Mouse (Mus musculus): ENCODE data around the gene Ttc7b. TPM values are rescaled to one million over a fixed set of nuclear protein-coding genes. Genes with fewer than 3 reads are reported as not detected.

Gene Ttc7b
- total and polyA plus RNA-seq, 3 experiments = 11.7 to 23.7 TPM; not detected in 1

DNA sequence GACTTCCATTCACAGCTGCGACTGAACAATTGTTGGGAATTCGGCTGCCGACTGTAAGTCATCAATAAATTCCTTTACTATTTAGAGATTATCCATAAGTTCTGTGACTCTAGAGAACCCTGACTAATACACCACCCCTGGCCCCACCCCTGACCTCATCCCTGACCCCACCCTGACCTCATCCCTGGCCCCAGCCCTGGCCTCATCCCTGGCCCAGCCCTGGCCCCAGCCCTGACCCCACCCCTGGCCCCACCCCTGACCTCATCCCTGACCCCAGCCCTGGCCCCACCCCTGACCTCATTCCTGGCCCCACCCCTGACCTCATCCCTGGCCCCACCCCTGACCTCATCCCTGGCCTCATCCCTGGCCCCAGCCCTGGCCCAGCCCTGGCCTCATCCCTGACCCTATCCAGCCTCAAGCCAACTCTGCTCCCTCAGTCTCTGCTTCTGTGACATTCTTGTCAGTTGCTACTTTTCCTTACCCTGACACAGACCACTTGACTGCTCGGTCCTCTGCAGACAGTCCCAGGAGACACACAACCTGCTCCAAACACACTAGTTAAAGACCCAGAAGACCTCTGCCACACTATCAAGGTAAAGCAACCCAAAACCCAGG is 55.4 kb downstream of the Ttc7b start:
- Histone ChIP-seq H3K9me3 (replicated peaks; ENCODE audit: insufficient read depth, low read length) (no peaks in the 10 kb centered on the region), H3K36me3 (ENCODE audit: control insufficient read depth in 1 of 2, insufficient read depth in 2 of 2, low read length in 2 of 2) (no peaks in the 10 kb centered on the region)
- DNase-seq (ENCODE audit: low read depth, low spot score) = no peak

GRCm38 (mm10) chr12:100457701-100458100 is 62.9 kb downstream of the Ttc7b start:
- Histone ChIP-seq H3K4me3 (ENCODE audit: control insufficient read depth in 1 of 2, insufficient read depth in 1 of 2, low read depth in 2 of 2, low read length in 2 of 2) (no peak overlapping the region), H3K4me1 (ENCODE audit: control insufficient read depth in 1 of 2, insufficient read depth in 2 of 2, low read length in 2 of 2) (no peaks in the 10 kb centered on the region), H3K9me3 (replicated peaks; ENCODE audit: insufficient read depth, low read length) (no peaks in the 10 kb centered on the region)

More for the DNA sequence above, 55.4 kb downstream of the Ttc7b start:
- Histone ChIP-seq H3K79me2 (ENCODE audit: control insufficient read depth, insufficient read depth, low read length, poor library complexity) (no peaks in the 10 kb centered on the region), H3K27me3 (ENCODE audit: control insufficient read depth in 1 of 2, insufficient read depth in 2 of 2, low read length in 2 of 2) (no peaks in the 10 kb centered on the region), H3K27ac (ENCODE audit: control insufficient read depth, low read depth, low read length) (no peak overlapping the region), H3K9ac (ENCODE audit: control insufficient read depth, low read depth, low read length, poor library complexity, severe bottlenecking) (no peak overlapping the region), H3K4me1 (ENCODE audit: control insufficient read depth in 1 of 2, insufficient read depth in 2 of 2, low read length in 2 of 2) (no peaks in the 10 kb centered on the region), H3K4me3 (ENCODE audit: control insufficient read depth in 1 of 2, insufficient read depth in 1 of 2, low read depth in 2 of 2, low read length in 2 of 2) (no peak overlapping the region)
- TF ChIP-seq MYC (IDR thresholded peaks at IDR 0.05; ENCODE audit: low read depth, low read length) (no peak), POLR2AphosphoS2 (IDR thresholded peaks at IDR 0.05; ENCODE audit: low read length) (no peak), TCF12 (IDR thresholded peaks at IDR 0.05; ENCODE audit: low read depth, low read length) (no peak), UBTF (IDR thresholded peaks at IDR 0.05; ENCODE audit: borderline replicate concordance, insufficient read depth, low read depth, low read length) (no peak), SIN3A (IDR thresholded peaks at IDR 0.05; ENCODE audit: low read length) (no peak), ETS1 (IDR thresholded peaks at IDR 0.05; ENCODE audit: low read depth, low read length) (no peak), ELF1 (IDR thresholded peaks at IDR 0.05; ENCODE audit: low read depth, low read length) (no peak), ZMIZ1 (IDR thresholded peaks at IDR 0.05; ENCODE audit: low read depth, low read length) (no peak), CTCF (IDR thresholded peaks at IDR 0.05 in 2 of 3, conservative IDR thresholded peaks at IDR 0.05 in 1 of 3; ENCODE audit: control insufficient read depth in 1 of 3, insufficient read depth in 1 of 3, low read depth in 2 of 3, low read length in 3 of 3, poor library complexity in 1 of 3, severe bottlenecking in 1 of 3) (no peak)

More at GRCm38 (mm10) chr12:100457701-100458100, 62.9 kb downstream of the Ttc7b start:
- no peak for DNase-seq (ENCODE audit: low read depth, low spot score)
- H3K79me2 ChIP-seq (ENCODE audit: control insufficient read depth, insufficient read depth, low read length, poor library complexity) = no peaks in the 10 kb centered on the region
- TF ChIP-seq NELFE (IDR thresholded peaks at IDR 0.05; ENCODE audit: low read depth, low read length) = no peak
- TF ChIP-seq GABPA (IDR thresholded peaks at IDR 0.05; ENCODE audit: low read depth, low read length) = no peak
- TF ChIP-seq UBTF (IDR thresholded peaks at IDR 0.05; ENCODE audit: borderline replicate concordance, insufficient read depth, low read depth, low read length) = no peak
- TF ChIP-seq MAX (IDR thresholded peaks at IDR 0.05; ENCODE audit: low read length) = no peak
- TF ChIP-seq SMC3 (IDR thresholded peaks at IDR 0.05; ENCODE audit: low read depth, low read length) = no peak
- no peak for TF ChIP-seq TCF12 (IDR thresholded peaks at IDR 0.05; ENCODE audit: low read depth, low read length)
- no peak for TF ChIP-seq POLR2AphosphoS2 (IDR thresholded peaks at IDR 0.05; ENCODE audit: low read length)
- no peak for TF ChIP-seq CHD1 (IDR thresholded peaks at IDR 0.05; ENCODE audit: low read depth, low read length)
- no peak for TF ChIP-seq MYC (IDR thresholded peaks at IDR 0.05; ENCODE audit: low read depth, low read length)
- TF ChIP-seq ELF1 (IDR thresholded peaks at IDR 0.05; ENCODE audit: low read depth, low read length) = no peak
- TF ChIP-seq MEF2A (IDR thresholded peaks at IDR 0.05; ENCODE audit: extremely low read depth, insufficient replicate concordance, low read depth, low read length, poor library complexity, severe bottlenecking) = no peak
- TF ChIP-seq ZNF384 (IDR thresholded peaks at IDR 0.05; ENCODE audit: low read depth, low read length) = no peak
- TF ChIP-seq GATA1 (IDR thresholded peaks at IDR 0.05; ENCODE audit: low read depth, low read length) = no peak
- no peak for TF ChIP-seq JUND (IDR thresholded peaks at IDR 0.05; ENCODE audit: low read depth, low read length)
- no peak for TF ChIP-seq POLR2AphosphoS5 (IDR thresholded peaks at IDR 0.05; ENCODE audit: borderline replicate concordance, low read depth, low read length)
- no peak for TF ChIP-seq TAL1 (IDR thresholded peaks at IDR 0.05; ENCODE audit: low read length)
- TF ChIP-seq ZMIZ1 (IDR thresholded peaks at IDR 0.05; ENCODE audit: low read depth, low read length) = no peak
- no peak for TF ChIP-seq MAFK (IDR thresholded peaks at IDR 0.05; ENCODE audit: borderline replicate concordance, low read depth, low read length)
- H3K36me3 ChIP-seq (ENCODE audit: control insufficient read depth in 1 of 2, insufficient read depth in 2 of 2, low read length in 2 of 2) = peaks cover 0 to 3% of the 10 kb centered on the region in 2 experiments; a peak in 2 of 4 replicates
- no peaks in the 10 kb centered on the region for H3K27me3 ChIP-seq (ENCODE audit: control insufficient read depth in 1 of 2, insufficient read depth in 2 of 2, low read length in 2 of 2)
- no peak overlapping the region for H3K9ac ChIP-seq (ENCODE audit: control insufficient read depth, low read depth, low read length, poor library complexity, severe bottlenecking)
- no peak overlapping the region for H3K27ac ChIP-seq (ENCODE audit: control insufficient read depth, low read depth, low read length)
